Mouse (Mus musculus): Measurements from ENCODE around the gene Fstl4. TPM values are rescaled to one million over a fixed set of nuclear protein-coding genes. Genes with fewer than 3 reads are reported as not detected.

The Fstl4 gene
- total and polyA plus RNA-seq, 2 experiments from 2014 or later = 7.4 to 8.1 TPM

DNA sequence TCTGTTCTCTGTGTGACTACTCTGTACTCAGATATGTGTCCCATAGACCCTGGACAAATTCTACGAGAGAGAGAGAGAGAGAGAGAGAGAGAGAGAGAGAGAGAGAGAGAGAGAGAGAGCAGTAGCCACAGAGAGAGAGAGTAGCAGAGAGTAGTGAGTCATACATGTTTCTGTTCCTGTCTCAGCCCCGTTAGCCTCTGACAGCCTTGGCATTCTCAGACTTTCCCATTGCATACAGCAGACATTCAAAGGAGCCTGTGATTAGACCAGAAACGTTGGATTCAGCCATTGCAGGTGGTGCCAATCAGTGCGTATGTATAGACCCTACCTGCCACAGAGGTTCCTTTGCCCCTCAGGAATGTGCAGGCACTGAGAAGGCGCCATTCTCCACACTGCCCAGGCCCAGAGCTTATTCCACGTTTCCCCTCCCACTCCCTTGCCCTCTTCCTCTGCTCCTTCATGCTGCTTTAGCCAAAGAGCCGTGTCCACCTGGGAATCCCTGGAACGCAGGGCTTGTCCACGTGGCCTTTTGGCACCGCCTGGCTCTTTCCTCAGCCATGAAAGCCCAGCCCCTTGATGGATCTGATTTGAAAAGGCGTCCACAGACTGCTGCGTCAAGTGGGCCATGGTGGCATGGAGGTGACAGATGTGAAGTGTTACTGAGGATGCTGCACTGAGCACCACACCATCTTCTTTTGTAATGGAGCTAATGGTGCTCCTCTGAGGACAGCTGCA lies 175.1 kb downstream of the Fstl4 start:
- TF ChIP-seq CTCF (IDR thresholded peaks at IDR 0.05; ENCODE audit: low read depth) = no peak
- 63% methylated on average over 12 of the region's 12 CpGs for WGBS
- H3K9ac ChIP-seq = no peak overlapping the region
- H3K9me3 ChIP-seq (ENCODE audit: low read length) = no peaks in the 10 kb centered on the region
- H3K4me3 ChIP-seq (ENCODE audit: low read depth, low read length) = no peak overlapping the region
- no peaks in the 10 kb centered on the region for H3K36me3 ChIP-seq (ENCODE audit: insufficient read depth)
- H3K4me2 ChIP-seq (ENCODE audit: low read depth) = no peak overlapping the region
- no peak overlapping the region for H3K27ac ChIP-seq (ENCODE audit: low read depth, low read length)
- no peaks in the 10 kb centered on the region for H3K27me3 ChIP-seq (ENCODE audit: insufficient read depth, low read length)
- no peak for DNase-seq
- no peaks in the 10 kb centered on the region for H3K4me1 ChIP-seq (ENCODE audit: insufficient read depth)
- no peak for ATAC-seq

- Histone ChIP-seq H3K4me2 (ENCODE audit: low read depth) (no peak overlapping the region), H3K27me3 (ENCODE audit: insufficient read depth, low read length) (no peaks in the 10 kb centered on the region), H3K27ac (ENCODE audit: low read depth, low read length) (no peak overlapping the region), H3K9me3 (ENCODE audit: low read length) (no peaks in the 10 kb centered on the region), H3K4me3 (ENCODE audit: low read depth, low read length) (no peak overlapping the region), H3K9ac (no peak overlapping the region), H3K36me3 (ENCODE audit: insufficient read depth) (no peaks in the 10 kb centered on the region), H3K4me1 (ENCODE audit: insufficient read depth) (no peaks in the 10 kb centered on the region)
- 64% methylated on average over 6 of the region's 6 CpGs for WGBS
- DNase-seq (peak; percentile 45), ATAC-seq (peak; percentile 53)
- TF ChIP-seq CTCF (IDR thresholded peaks at IDR 0.05; ENCODE audit: low read depth) = no peak
These were observed 178.5 kb downstream of the Fstl4 start for GRCm38 (mm10) chr11:52942967-52943366.

DNA sequence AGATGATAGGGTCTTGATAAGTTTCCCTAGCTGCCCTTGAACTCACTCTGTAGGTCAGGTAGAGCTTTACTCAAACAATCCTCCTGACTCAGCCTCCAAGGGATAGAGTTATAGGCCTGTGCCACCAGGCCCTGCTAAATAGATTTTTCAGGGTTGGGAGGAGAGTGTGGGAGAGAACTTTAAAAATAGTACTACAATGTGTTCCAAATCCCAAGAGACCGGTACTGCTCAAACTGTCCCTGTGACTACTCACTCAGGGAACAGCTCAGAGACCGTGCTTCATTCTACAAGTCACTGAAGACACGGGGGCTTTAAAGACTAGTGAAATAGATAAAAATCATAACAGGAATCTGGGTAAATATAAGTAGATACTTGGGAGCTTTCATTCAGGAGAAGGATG lies 190.6 kb downstream of the Fstl4 start:
- no peaks in the 10 kb centered on the region for H3K27me3 ChIP-seq (ENCODE audit: insufficient read depth, low read length)
- no peaks in the 10 kb centered on the region for H3K9me3 ChIP-seq (ENCODE audit: low read length)
- no peak overlapping the region for H3K4me3 ChIP-seq (ENCODE audit: low read depth, low read length)
- WGBS = 87% methylated on average over 3 of the region's 3 CpGs
- no peaks in the 10 kb centered on the region for H3K36me3 ChIP-seq (ENCODE audit: insufficient read depth)
- DNase-seq = no peak
- H3K4me2 ChIP-seq (ENCODE audit: low read depth) = no peak overlapping the region
- ATAC-seq = no peak
- H3K4me1 ChIP-seq (ENCODE audit: insufficient read depth) = no peaks in the 10 kb centered on the region
- no peak for TF ChIP-seq CTCF (IDR thresholded peaks at IDR 0.05; ENCODE audit: low read depth)
- H3K27ac ChIP-seq (ENCODE audit: low read depth, low read length) = no peak overlapping the region
- H3K9ac ChIP-seq = no peak overlapping the region

DNA sequence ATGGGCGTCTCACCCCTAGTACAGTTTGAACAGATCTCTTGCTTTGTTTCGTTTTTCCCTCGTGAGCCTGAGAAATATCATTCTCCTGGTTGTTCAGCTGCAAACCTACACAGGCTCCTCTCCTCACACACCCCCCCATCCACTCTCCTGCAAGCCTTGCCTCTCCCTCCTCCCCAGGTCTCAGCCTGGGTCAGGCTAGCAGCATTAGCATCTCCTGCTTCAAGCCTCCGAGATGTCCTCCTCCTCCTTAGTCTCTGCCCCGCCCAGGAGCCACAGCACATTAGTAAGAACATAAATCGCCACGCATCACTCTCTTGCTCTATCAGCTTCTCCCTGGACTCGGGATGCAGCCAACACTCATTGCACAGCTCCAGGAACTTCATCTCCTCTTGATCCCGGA lies 204.4 kb downstream of the Fstl4 start:
- DNase-seq (no peak), ATAC-seq (no peak)
- no peak overlapping the region for H3K4me3 ChIP-seq (ENCODE audit: low read depth, low read length)
- no peaks in the 10 kb centered on the region for H3K36me3 ChIP-seq (ENCODE audit: insufficient read depth)
- no peaks in the 10 kb centered on the region for H3K9me3 ChIP-seq (ENCODE audit: low read length)
- no peak overlapping the region for H3K27ac ChIP-seq (ENCODE audit: low read depth, low read length)
- H3K27me3 ChIP-seq (ENCODE audit: insufficient read depth, low read length) = no peaks in the 10 kb centered on the region
- no peak for TF ChIP-seq CTCF (IDR thresholded peaks at IDR 0.05; ENCODE audit: low read depth)
- WGBS = 82% methylated on average over 9 of the region's 9 CpGs
- H3K9ac ChIP-seq = no peak overlapping the region
- no peaks in the 10 kb centered on the region for H3K4me1 ChIP-seq (ENCODE audit: insufficient read depth)
- H3K4me2 ChIP-seq (ENCODE audit: low read depth) = no peak overlapping the region

- H3K4me2 ChIP-seq (ENCODE audit: low read depth) = no peak overlapping the region
- no peaks in the 10 kb centered on the region for H3K4me1 ChIP-seq (ENCODE audit: insufficient read depth)
- TF ChIP-seq CTCF (IDR thresholded peaks at IDR 0.05; ENCODE audit: low read depth) = no peak
- no peak overlapping the region for H3K4me3 ChIP-seq (ENCODE audit: low read depth, low read length)
- no peak overlapping the region for H3K27ac ChIP-seq (ENCODE audit: low read depth, low read length)
- DNase-seq (no peak), ATAC-seq (no peak; the same call in 1 of the 2 replicates)
- 40% methylated on average over 6 of the region's 6 CpGs for WGBS
- no peaks in the 10 kb centered on the region for H3K9me3 ChIP-seq (ENCODE audit: low read length)
- H3K27me3 ChIP-seq (ENCODE audit: insufficient read depth, low read length) = no peaks in the 10 kb centered on the region
- no peaks in the 10 kb centered on the region for H3K36me3 ChIP-seq (ENCODE audit: insufficient read depth)
- H3K9ac ChIP-seq = no peak overlapping the region
These were observed 206.0 kb downstream of the Fstl4 start for GRCm38 (mm10) chr11:52970396-52970795.

DNA sequence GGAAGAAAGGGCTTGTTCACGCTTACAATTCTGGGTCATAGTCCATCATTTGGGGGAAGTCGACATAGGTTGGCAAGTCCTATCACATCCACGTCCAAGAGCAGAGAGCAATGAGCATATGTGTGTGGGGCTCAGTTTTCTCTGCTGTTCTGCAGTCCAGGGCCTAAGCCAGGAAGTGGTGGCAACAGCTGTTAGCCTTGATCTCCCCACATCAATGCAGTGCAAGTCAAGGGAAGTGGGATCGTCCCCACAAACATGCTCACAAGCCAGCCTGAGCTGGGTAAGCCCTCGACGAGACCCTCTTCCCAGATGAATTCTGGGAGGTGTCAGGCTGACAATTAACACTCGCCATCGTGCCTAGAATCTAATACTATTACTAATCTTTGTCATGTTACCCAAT lies 222.6 kb downstream of the Fstl4 start:
- no peak for DNase-seq
- ATAC-seq = no peak
- no peak for TF ChIP-seq CTCF (IDR thresholded peaks at IDR 0.05; ENCODE audit: low read depth)
- no peak overlapping the region for H3K4me3 ChIP-seq (ENCODE audit: low read depth, low read length)
- no peaks in the 10 kb centered on the region for H3K9me3 ChIP-seq (ENCODE audit: low read length)
- H3K36me3 ChIP-seq (ENCODE audit: insufficient read depth) = no peaks in the 10 kb centered on the region
- no peak overlapping the region for H3K27ac ChIP-seq (ENCODE audit: low read depth, low read length)
- no peak overlapping the region for H3K4me2 ChIP-seq (ENCODE audit: low read depth)
- no peak overlapping the region for H3K9ac ChIP-seq
- H3K4me1 ChIP-seq (ENCODE audit: insufficient read depth) = no peaks in the 10 kb centered on the region
- 87% methylated on average over 8 of the region's 8 CpGs for WGBS
- no peaks in the 10 kb centered on the region for H3K27me3 ChIP-seq (ENCODE audit: insufficient read depth, low read length)

GRCm38 (mm10) chr11:52994688-52995087 lies 230.3 kb downstream of the Fstl4 start:
- Histone ChIP-seq H3K4me1 (ENCODE audit: insufficient read depth) (no peaks in the 10 kb centered on the region), H3K4me2 (ENCODE audit: low read depth) (no peak overlapping the region), H3K9me3 (ENCODE audit: low read length) (no peaks in the 10 kb centered on the region), H3K27me3 (ENCODE audit: insufficient read depth, low read length) (no peaks in the 10 kb centered on the region), H3K27ac (ENCODE audit: low read depth, low read length) (no peak overlapping the region), H3K9ac (no peak overlapping the region), H3K36me3 (ENCODE audit: insufficient read depth) (no peaks in the 10 kb centered on the region), H3K4me3 (ENCODE audit: low read depth, low read length) (no peak overlapping the region)
- 94% methylated on average over 5 of the region's 5 CpGs for WGBS
- DNase-seq = no peak
- no peak for ATAC-seq
- no peak for TF ChIP-seq CTCF (IDR thresholded peaks at IDR 0.05; ENCODE audit: low read depth)
